8 mouse cellular contexts compared by ENCODE assay signal in the genomic region with DNA sequence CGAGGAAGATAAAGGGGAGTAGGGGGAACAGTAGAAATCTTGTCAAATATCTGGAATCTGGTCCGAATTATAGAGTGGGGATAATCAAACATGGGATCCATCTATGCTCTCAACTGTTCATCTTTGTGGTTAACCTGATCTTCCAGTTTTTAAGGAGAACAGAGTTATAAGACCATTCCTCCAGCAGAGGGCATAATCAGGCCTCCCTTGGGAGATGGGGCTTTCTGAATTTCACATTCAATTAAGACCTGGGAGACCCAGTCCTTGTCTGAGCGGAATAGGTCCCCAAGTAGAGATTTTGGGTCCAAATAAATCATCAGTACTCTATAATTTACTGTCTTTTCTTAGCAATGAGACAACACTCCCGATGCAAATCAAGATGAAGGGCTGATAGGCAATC.
DNase-seq lines count a peak whose midpoint lies in the region; ATAC-seq and TF ChIP-seq lines count a peak whose summit lies in the region.

No protein-coding gene starts in this region.

- TF ChIP-seq EP300 in liver, postnatal 0 days (IDR thresholded peaks at IDR 0.05; ENCODE audit: low read depth) = no peak

- H3K27me3 ChIP-seq in liver, postnatal 0 days (ENCODE audit: insufficient read depth, low read length) = no peaks in the 10 kb centered on the region
- H3K27me3 ChIP-seq in liver, embryonic 11.5 days (replicated peaks; ENCODE audit: control insufficient read depth, insufficient read depth, low read length) = no peaks in the 10 kb centered on the region

- H3K9ac ChIP-seq in liver, postnatal 0 days (replicated peaks) = no peak overlapping the region
- H3K9ac ChIP-seq in liver, embryonic 11.5 days (ENCODE audit: low read depth, low read length) = no peak overlapping the region

- no peak overlapping the region for H3K4me2 ChIP-seq in liver, postnatal 0 days (ENCODE audit: low read depth, low read length)
- no peak overlapping the region for H3K4me2 ChIP-seq in liver, embryonic 11.5 days

- TF ChIP-seq CTCF in liver, postnatal 0 days (IDR thresholded peaks at IDR 0.05; ENCODE audit: low read depth) = peak; percentile 21

- H3K36me3 ChIP-seq in liver, postnatal 0 days (replicated peaks; ENCODE audit: insufficient read depth, low read length) = no peaks in the 10 kb centered on the region
- no peaks in the 10 kb centered on the region for H3K36me3 ChIP-seq in liver, embryonic 11.5 days (ENCODE audit: control insufficient read depth, insufficient read depth, low read length)

- no peak overlapping the region for H3K27ac ChIP-seq in liver, postnatal 0 days (ENCODE audit: low read depth)
- no peak overlapping the region for H3K27ac ChIP-seq in liver, embryonic 11.5 days (ENCODE audit: low read depth, low read length)

- no peaks in the 10 kb centered on the region for H3K9me3 ChIP-seq in liver, postnatal 0 days (ENCODE audit: low read length)
- H3K9me3 ChIP-seq in liver, embryonic 11.5 days (ENCODE audit: control insufficient read depth, low read length) = no peaks in the 10 kb centered on the region

- DNase-seq in cerebellum, postnatal 10 days = peak; percentile 71 to 77
- DNase-seq in cerebellum, adult 8-10 months = no peak
- no peak for DNase-seq in liver, postnatal 0 days
- DNase-seq in liver, embryonic 11.5 days (ENCODE audit: low spot score) = no peak
- peak; percentile 55 for DNase-seq in embryo, embryonic 11 days
- peak; percentile 37 for DNase-seq in mesoderm, embryonic 11.5 days (ENCODE audit: low read depth, low spot score)
- DNase-seq in spleen, adult 18-20 months = no peak
- DNase-seq in spleen, postnatal 36 days (ENCODE audit: low spot score in 2 of 2) = no peak

- 48% methylated on average over 4 of the region's 4 CpGs for WGBS in liver, postnatal 0 days (ENCODE audit: insufficient replicate concordance)
- 57% methylated on average over 4 of the region's 4 CpGs for WGBS in liver, embryonic 11.5 days

- ATAC-seq in liver, postnatal 0 days = no peak
- ATAC-seq in liver, embryonic 11.5 days (replicated peaks; ENCODE audit: low FRiP score) = no peak

- no peaks in the 10 kb centered on the region for H3K4me1 ChIP-seq in liver, postnatal 0 days (ENCODE audit: insufficient read depth)
- no peaks in the 10 kb centered on the region for H3K4me1 ChIP-seq in liver, embryonic 11.5 days (replicated peaks; ENCODE audit: control insufficient read depth, insufficient read depth, low read length)

- no peak overlapping the region for H3K4me3 ChIP-seq in liver, postnatal 0 days (ENCODE audit: low read depth, low read length)
- H3K4me3 ChIP-seq in liver, embryonic 11.5 days (ENCODE audit: low read depth, low read length) = no peak overlapping the region

Comparison
In these comparisons a context has a peak if more than half of its experiments do, and no peak if none do; other contexts are left out.
1. DNase-seq: peak in cerebellum, postnatal 10 days (2 of 2), embryo, embryonic 11 days (single experiment) and mesoderm, embryonic 11.5 days (single experiment); none in cerebellum, adult 8-10 months (single experiment), liver, postnatal 0 days (single experiment), liver, embryonic 11.5 days (single experiment), spleen, adult 18-20 months (0 of 2) and spleen, postnatal 36 days (0 of 2).